Mouse (Mus musculus) ovary, postnatal 14 days (tissue): ENCODE measurements around the gene Zfyve26.
A peak's percentile ranks its signal among the peaks of the same experiment; 100 is the strongest.
"Not testable (repeated sequence)": the region's sequence is repeated elsewhere in the genome, so short reads cannot be mapped to it uniquely, and the experiment has no call there.

Experiments used
- DNase-seq: peaks from one replicate; pipeline ENCODE4 v3.0.0; 2022; ENCODE audit warnings: low spot score

The Zfyve26 gene

GRCm38 (mm10) chr12:79296126-79296816 is at the start of gene Zfyve26:
TSS of gene Zfyve26 (minus strand) at chr12:79296304.
- peak; percentile 80 for DNase-seq

- no peak for DNase-seq
Measured at GRCm38 (mm10) chr12:79341291-79341845, 45.3 kb upstream of the Zfyve26 start.

GRCm38 (mm10) chr12:79340513-79340912 is 44.4 kb upstream of the Zfyve26 start:
- no peak for DNase-seq

GRCm38 (mm10) chr12:79338791-79339190 is 42.7 kb upstream of the Zfyve26 start:
- no peak for DNase-seq

- no peak for DNase-seq
Measured at GRCm38 (mm10) chr12:79331722-79332121, 35.6 kb upstream of the Zfyve26 start.

GRCm38 (mm10) chr12:79330571-79330970 is 34.5 kb upstream of the Zfyve26 start:
- DNase-seq, result no peak

- DNase-seq, result no peak
Measured at GRCm38 (mm10) chr12:79327868-79328267, 31.8 kb upstream of the Zfyve26 start.

GRCm38 (mm10) chr12:79326745-79327144 is 30.6 kb upstream of the Zfyve26 start:
- no peak for DNase-seq

- no peak for DNase-seq
Measured at GRCm38 (mm10) chr12:79326236-79326635, 30.1 kb upstream of the Zfyve26 start.

GRCm38 (mm10) chr12:79322539-79322938 is 26.4 kb upstream of the Zfyve26 start:
- not testable (repeated sequence) for DNase-seq

- no peak for DNase-seq
Measured at GRCm38 (mm10) chr12:79320895-79321294, 24.8 kb upstream of the Zfyve26 start.

GRCm38 (mm10) chr12:79317339-79317738 is 21.2 kb upstream of the Zfyve26 start:
- DNase-seq, result no peak

GRCm38 (mm10) chr12:79313721-79314120 is 17.6 kb upstream of the Zfyve26 start:
- no peak for DNase-seq

- DNase-seq, result no peak
Measured at GRCm38 (mm10) chr12:79306013-79306412, 9.9 kb upstream of the Zfyve26 start.

GRCm38 (mm10) chr12:79305131-79305530 is 9.0 kb upstream of the Zfyve26 start:
- DNase-seq, result no peak

GRCm38 (mm10) chr12:79301802-79302201 is 5.7 kb upstream of the Zfyve26 start:
- DNase-seq, result no peak

GRCm38 (mm10) chr12:79297884-79298636 is 2.0 kb upstream of the Zfyve26 start:
- DNase-seq, result no peak

GRCm38 (mm10) chr12:79297121-79297576 is 1.0 kb upstream of the Zfyve26 start, which contains the start of gene Rad51b:
TSS of gene Rad51b (plus strand) at chr12:79297282.
- DNase-seq, result peak; percentile 56

- no peak for DNase-seq
Measured at GRCm38 (mm10) chr12:79292874-79293273, 3.2 kb downstream of the Zfyve26 start.

GRCm38 (mm10) chr12:79282595-79282994 is 13.5 kb downstream of the Zfyve26 start:
- DNase-seq, result no peak

GRCm38 (mm10) chr12:79279513-79280115 is 16.5 kb downstream of the Zfyve26 start:
- DNase-seq, result no peak

GRCm38 (mm10) chr12:79272604-79273003 is 23.5 kb downstream of the Zfyve26 start:
- DNase-seq, result no peak
